Mouse (Mus musculus) intestine, embryonic 15.5 days (tissue): ENCODE measurements around the gene Fadd. TPM values are rescaled to one million over a fixed set of nuclear protein-coding genes. Genes with fewer than 3 reads are reported as not detected.

Experiments used
- polyA plus RNA-seq: library from polyadenylated mRNA; unstranded; fragments of >200 nt; fragmentation: Nextera tagmentation; extraction: Ambion mirVana; gene quantifications from 2 replicates; pipeline ENCODE4 v1.2.1, GENCODE M21; 2015

Fadd gene
- polyA plus RNA-seq, 1 experiment from 2014 or later, result 13.0 TPM

Other genes with a start within 250 kb of the Fadd start
- 139 and 146 TPM in 2 replicates for gene Cttn, start 111.5 kb downstream of the Fadd start, polyA plus RNA-seq
- 25.5 and 28.9 TPM in 2 replicates for gene Ppfia1, start 28.7 kb downstream of the Fadd start, polyA plus RNA-seq
- 23.6 and 27.8 TPM in 2 replicates for gene Ano1, start 169.5 kb upstream of the Fadd start, polyA plus RNA-seq